Mouse (Mus musculus): Measurements from ENCODE around the gene Gm10974. TPM values are rescaled to one million over a fixed set of nuclear protein-coding genes. Genes with fewer than 3 reads are reported as not detected.

Gm10974 gene
- total and polyA plus RNA-seq, 2 experiments from 2014 or later = not detected

DNA sequence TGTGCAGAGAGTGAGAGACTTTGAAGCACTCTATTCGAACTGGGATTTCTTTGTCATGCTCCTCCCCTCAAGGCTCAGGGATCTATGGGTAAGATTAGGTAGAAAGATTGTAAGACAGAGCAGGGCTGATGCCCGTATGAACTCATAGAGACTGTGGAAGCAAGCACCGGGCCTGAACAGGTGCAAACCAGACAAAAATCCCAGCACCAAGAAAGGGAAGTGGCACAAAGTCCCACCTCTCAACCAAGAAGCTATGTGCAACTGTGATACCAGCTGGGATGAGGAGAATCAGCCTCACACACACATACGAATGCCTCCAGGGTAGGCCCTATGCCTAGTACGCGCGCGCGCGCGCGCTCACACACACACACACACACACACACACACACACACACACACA, 20.1 kb downstream of the Gm10974 start:
- 94% methylated on average over 12 of the region's 12 CpGs for WGBS
- Histone ChIP-seq H3K4me1 (ENCODE audit: control insufficient read depth, insufficient read depth) (peaks cover 4% of the 10 kb centered on the region; the same call in 1 of the 2 replicates), H3K4me3 (ENCODE audit: low read depth, low read length) (no peak overlapping the region), H3K9ac (replicated peaks; ENCODE audit: low read depth, low read length) (no peak overlapping the region), H3K4me2 (ENCODE audit: low read depth, low read length) (no peak overlapping the region), H3K27ac (ENCODE audit: low read depth) (no peak overlapping the region), H3K36me3 (replicated peaks; ENCODE audit: control insufficient read depth, insufficient read depth, low read length) (no peaks in the 10 kb centered on the region), H3K9me3 (replicated peaks; ENCODE audit: control insufficient read depth, low read length) (no peaks in the 10 kb centered on the region), H3K27me3 (ENCODE audit: control insufficient read depth, insufficient read depth, low read length) (no peaks in the 10 kb centered on the region)
- DNase-seq (ENCODE audit: low spot score) = no peak
- no peak for ATAC-seq (ENCODE audit: insufficient read depth, low read depth)
- TF ChIP-seq EP300 (IDR thresholded peaks at IDR 0.05; ENCODE audit: low read depth) (no peak), CTCF (IDR thresholded peaks at IDR 0.05; ENCODE audit: low read depth) (no peak)

- H3K4me3 ChIP-seq (ENCODE audit: low read depth, low read length) = no peak overlapping the region
- peaks cover 4% of the 10 kb centered on the region; the same call in 1 of the 2 replicates for H3K4me1 ChIP-seq (ENCODE audit: control insufficient read depth, insufficient read depth)
- no peak overlapping the region for H3K27ac ChIP-seq (ENCODE audit: low read depth)
- TF ChIP-seq CTCF (IDR thresholded peaks at IDR 0.05; ENCODE audit: low read depth) = no peak
- no peak for TF ChIP-seq EP300 (IDR thresholded peaks at IDR 0.05; ENCODE audit: low read depth)
- WGBS = 93% methylated on average over 6 of the region's 6 CpGs
- no peak for DNase-seq (ENCODE audit: low spot score)
- no peak for ATAC-seq (ENCODE audit: insufficient read depth, low read depth)
- H3K36me3 ChIP-seq (replicated peaks; ENCODE audit: control insufficient read depth, insufficient read depth, low read length) = no peaks in the 10 kb centered on the region
- H3K4me2 ChIP-seq (ENCODE audit: low read depth, low read length) = no peak overlapping the region
- no peaks in the 10 kb centered on the region for H3K27me3 ChIP-seq (ENCODE audit: control insufficient read depth, insufficient read depth, low read length)
- no peaks in the 10 kb centered on the region for H3K9me3 ChIP-seq (replicated peaks; ENCODE audit: control insufficient read depth, low read length)
- no peak overlapping the region for H3K9ac ChIP-seq (replicated peaks; ENCODE audit: low read depth, low read length)
Observed at GRCm38 (mm10) chr7:66386411-66386810, 20.7 kb downstream of the Gm10974 start.

- no peaks in the 10 kb centered on the region for H3K27me3 ChIP-seq (ENCODE audit: control insufficient read depth, insufficient read depth, low read length)
- H3K27ac ChIP-seq (ENCODE audit: low read depth) = no peak overlapping the region; the same call in 1 of the 2 replicates
- no peaks in the 10 kb centered on the region for H3K36me3 ChIP-seq (replicated peaks; ENCODE audit: control insufficient read depth, insufficient read depth, low read length)
- WGBS = 3% methylated on average over 13 of the region's 13 CpGs
- peak overlapping the region; percentile 98 for H3K4me2 ChIP-seq (ENCODE audit: low read depth, low read length)
- peaks cover 4% of the 10 kb centered on the region; the same call in 1 of the 2 replicates for H3K4me1 ChIP-seq (ENCODE audit: control insufficient read depth, insufficient read depth)
- TF ChIP-seq EP300 (IDR thresholded peaks at IDR 0.05; ENCODE audit: low read depth) (no peak), CTCF (IDR thresholded peaks at IDR 0.05; ENCODE audit: low read depth) (no peak)
- H3K4me3 ChIP-seq (ENCODE audit: low read depth, low read length) = peak overlapping the region; percentile 75
- peak overlapping the region; percentile 85 for H3K9ac ChIP-seq (replicated peaks; ENCODE audit: low read depth, low read length)
- DNase-seq (ENCODE audit: low spot score) = no peak
- ATAC-seq (ENCODE audit: insufficient read depth, low read depth) = no peak
- no peaks in the 10 kb centered on the region for H3K9me3 ChIP-seq (replicated peaks; ENCODE audit: control insufficient read depth, low read length)
Observed at GRCm38 (mm10) chr7:66387419-66387812, 21.7 kb downstream of the Gm10974 start.

GRCm38 (mm10) chr7:66387813-66388521, 22.3 kb downstream of the Gm10974 start, which contains the start of gene Lrrk1:
TSS of gene Lrrk1 (minus strand) at chr7:66388350.
- Histone ChIP-seq H3K9ac (replicated peaks; ENCODE audit: low read depth, low read length) (peak within 1 kb of the TSS; percentile 85), H3K4me3 (ENCODE audit: low read depth, low read length) (peak within 1 kb of the TSS; percentile 75), H3K9me3 (replicated peaks; ENCODE audit: control insufficient read depth, low read length) (no peaks in the 10 kb centered on the region), H3K27ac (ENCODE audit: low read depth) (peak within 1 kb of the TSS; percentile 76), H3K4me2 (ENCODE audit: low read depth, low read length) (peak within 1 kb of the TSS; percentile 98), H3K36me3 (replicated peaks; ENCODE audit: control insufficient read depth, insufficient read depth, low read length) (no peaks in the 10 kb centered on the region), H3K27me3 (ENCODE audit: control insufficient read depth, insufficient read depth, low read length) (no peaks in the 10 kb centered on the region), H3K4me1 (ENCODE audit: control insufficient read depth, insufficient read depth) (peaks cover 4% of the 10 kb centered on the region; the same call in 1 of the 2 replicates)
- under 1% methylated on average over 67 of the region's 70 CpGs for WGBS
- TF ChIP-seq EP300 (IDR thresholded peaks at IDR 0.05; ENCODE audit: low read depth) (no peak), CTCF (IDR thresholded peaks at IDR 0.05; ENCODE audit: low read depth) (peak; percentile 44)
- DNase-seq (ENCODE audit: low spot score) = peak; percentile 52
- ATAC-seq (ENCODE audit: insufficient read depth, low read depth) = peak; percentile 64

GRCm38 (mm10) chr7:66388621-66389532, 23.2 kb downstream of the Gm10974 start:
- H3K27me3 ChIP-seq (ENCODE audit: control insufficient read depth, insufficient read depth, low read length) = no peaks in the 10 kb centered on the region
- peaks cover 4% of the 10 kb centered on the region; the same call in 1 of the 2 replicates for H3K4me1 ChIP-seq (ENCODE audit: control insufficient read depth, insufficient read depth)
- peak overlapping the region; percentile 36; the same call in 1 of the 2 replicates for H3K27ac ChIP-seq (ENCODE audit: low read depth)
- TF ChIP-seq CTCF (IDR thresholded peaks at IDR 0.05; ENCODE audit: low read depth) (peak; percentile 91), EP300 (IDR thresholded peaks at IDR 0.05; ENCODE audit: low read depth) (no peak)
- no peaks in the 10 kb centered on the region for H3K9me3 ChIP-seq (replicated peaks; ENCODE audit: control insufficient read depth, low read length)
- peak overlapping the region; percentile 98 for H3K4me2 ChIP-seq (ENCODE audit: low read depth, low read length)
- H3K9ac ChIP-seq (replicated peaks; ENCODE audit: low read depth, low read length) = peak overlapping the region; percentile 85
- ATAC-seq (ENCODE audit: insufficient read depth, low read depth) = peak; percentile 76
- peak; percentile 90 for DNase-seq (ENCODE audit: low spot score)
- no peaks in the 10 kb centered on the region for H3K36me3 ChIP-seq (replicated peaks; ENCODE audit: control insufficient read depth, insufficient read depth, low read length)
- peak overlapping the region; percentile 75 for H3K4me3 ChIP-seq (ENCODE audit: low read depth, low read length)
- WGBS = 8% methylated on average over 28 of the region's 28 CpGs
